Mouse (Mus musculus) kidney, adult 2 months (tissue): ENCODE measurements around the gene Pomt2. TPM values are rescaled to one million over a fixed set of nuclear protein-coding genes. Genes with fewer than 3 reads are reported as not detected.

Source experiments
- DNase-seq: peaks from one replicate; pipeline ENCODE4 v3.0.0; 2021
- H3K27ac ChIP-seq: fragments of 200-500 bp; 2 replicates; pipeline ENCODE4 v1.5.1; 2012; ENCODE audit warnings: low read depth, low read length, control low read depth, inconsistent platforms; ENCODE audit not compliant: insufficient read depth
- H3K27me3 ChIP-seq: fragments of 200-500 bp; replicated peaks from 2 replicates; pipeline ENCODE4 v1.6.1; 2012; ENCODE audit warnings: mild to moderate bottlenecking, moderate library complexity, low read length, inconsistent platforms; ENCODE audit not compliant: control insufficient read depth, insufficient read depth
- H3K36me3 ChIP-seq: fragments of 200-500 bp; 2 replicates; pipeline ENCODE4 v1.6.1; 2012; ENCODE audit warnings: mild to moderate bottlenecking, moderate library complexity, low read length, inconsistent platforms; ENCODE audit not compliant: control insufficient read depth, insufficient read depth
- H3K4me1 ChIP-seq: fragments of 200-500 bp; 2 replicates; pipeline ENCODE4 v1.6.1; 2011; ENCODE audit warnings: low read length; ENCODE audit not compliant: control insufficient read depth, insufficient read depth
- H3K4me3 ChIP-seq: fragments of 200-500 bp; 2 replicates; pipeline ENCODE4 v1.5.1; 2011; ENCODE audit warnings: mild to moderate bottlenecking, low read depth, low read length, control low read depth; ENCODE audit not compliant: insufficient read depth
- CTCF ChIP-seq: fragments of 200-500 bp; conservative IDR thresholded peaks from 2 replicates; pipeline ENCODE4 v1.5.1; 2011; ENCODE audit warnings: low read depth, mild to moderate bottlenecking, control low read depth, low read length, moderate library complexity, mixed read lengths; ENCODE audit not compliant: insufficient read depth, insufficient read length
- POLR2A ChIP-seq: fragments of 200-500 bp; IDR thresholded peaks from one replicate; pipeline ENCODE4 v1.6.1; 2011; ENCODE audit warnings: low read depth, low read length, control low read depth
- WGBS: fragments of 180-500 bp; shearing (Covaris S2); methylation state at CpG from one replicate; pipeline ENCODE4 v1.1.7; 2018; 5-methylcytosine and 5-hydroxymethylcytosine counted together
- polyA plus RNA-seq: library from polyadenylated mRNA; depleted of rRNA; stranded (reverse); fragments of >200 nt; gene quantifications from 2 replicates; pipeline ENCODE4 v1.2.3, GENCODE M21; 2012

The Pomt2 gene
- polyA plus RNA-seq, 1 experiment = 15.9 TPM

- DNase-seq = no peak
- no peak overlapping the region for H3K4me3 ChIP-seq
- TF ChIP-seq POLR2A = no peak
- TF ChIP-seq CTCF = no peak
- no peak overlapping the region for H3K27ac ChIP-seq
- peaks cover 7% of the 10 kb centered on the region; the same call in 1 of the 2 replicates for H3K4me1 ChIP-seq
- no peaks in the 10 kb centered on the region for H3K27me3 ChIP-seq
- WGBS = 63% methylated on average over 6 of the region's 6 CpGs
- H3K36me3 ChIP-seq = no peaks in the 10 kb centered on the region
These were observed 54.1 kb downstream of the Pomt2 start for GRCm38 (mm10) chr12:87093671-87094070.

GRCm38 (mm10) chr12:87093249-87093648, 54.5 kb downstream of the Pomt2 start:
- no peak overlapping the region for H3K4me3 ChIP-seq
- H3K4me1 ChIP-seq = peaks cover 7% of the 10 kb centered on the region; the same call in 1 of the 2 replicates
- no peak overlapping the region for H3K27ac ChIP-seq
- H3K27me3 ChIP-seq = no peaks in the 10 kb centered on the region
- peak; percentile 75 for DNase-seq
- 51% methylated on average over 4 of the region's 4 CpGs for WGBS
- H3K36me3 ChIP-seq = no peaks in the 10 kb centered on the region
- TF ChIP-seq CTCF (no peak), POLR2A (no peak)

- 71% methylated on average over 2 of the region's 2 CpGs for WGBS
These were observed 55.9 kb downstream of the Pomt2 start for GRCm38 (mm10) chr12:87091916-87092315.

GRCm38 (mm10) chr12:87089701-87090100, 58.1 kb downstream of the Pomt2 start:
- TF ChIP-seq POLR2A = no peak
- TF ChIP-seq CTCF = no peak
- no peaks in the 10 kb centered on the region for H3K36me3 ChIP-seq
- H3K27me3 ChIP-seq = no peaks in the 10 kb centered on the region
- DNase-seq = peak; percentile 81
- H3K4me3 ChIP-seq = no peak overlapping the region
- no peak overlapping the region for H3K27ac ChIP-seq
- H3K4me1 ChIP-seq = peaks cover 7% of the 10 kb centered on the region; the same call in 1 of the 2 replicates
- 73% methylated on average over 2 of the region's 2 CpGs for WGBS

More at GRCm38 (mm10) chr12:87091916-87092315, 55.9 kb downstream of the Pomt2 start:
- Histone ChIP-seq H3K36me3 (no peaks in the 10 kb centered on the region), H3K27ac (no peak overlapping the region), H3K27me3 (no peaks in the 10 kb centered on the region), H3K4me1 (peaks cover 7% of the 10 kb centered on the region; the same call in 1 of the 2 replicates), H3K4me3 (no peak overlapping the region)
- no peak for TF ChIP-seq CTCF
- no peak for TF ChIP-seq POLR2A
- no peak for DNase-seq

- H3K27ac ChIP-seq = no peak overlapping the region
- H3K27me3 ChIP-seq = no peaks in the 10 kb centered on the region
- no peak for DNase-seq
- no peaks in the 10 kb centered on the region for H3K36me3 ChIP-seq
- WGBS = 72% methylated on average over 4 of the region's 4 CpGs
- H3K4me1 ChIP-seq = peaks cover 7% of the 10 kb centered on the region; the same call in 1 of the 2 replicates
- TF ChIP-seq POLR2A (no peak), CTCF (no peak)
- H3K4me3 ChIP-seq = no peak overlapping the region
These were observed 58.5 kb downstream of the Pomt2 start for GRCm38 (mm10) chr12:87089255-87089654.

GRCm38 (mm10) chr12:87088331-87088730, 59.4 kb downstream of the Pomt2 start:
- no peak overlapping the region for H3K4me3 ChIP-seq
- no peaks in the 10 kb centered on the region for H3K36me3 ChIP-seq
- no peak overlapping the region for H3K27ac ChIP-seq
- TF ChIP-seq POLR2A (no peak), CTCF (peak; percentile 27; the same call in 1 of the 2 replicates)
- DNase-seq = no peak
- WGBS = 27% methylated on average over 4 of the region's 4 CpGs
- peaks cover 7% of the 10 kb centered on the region; the same call in 1 of the 2 replicates for H3K4me1 ChIP-seq
- no peaks in the 10 kb centered on the region for H3K27me3 ChIP-seq

- no peak for DNase-seq
- Histone ChIP-seq H3K4me3 (no peak overlapping the region), H3K27ac (no peak overlapping the region), H3K4me1 (peaks cover 7% of the 10 kb centered on the region; the same call in 1 of the 2 replicates), H3K27me3 (no peaks in the 10 kb centered on the region), H3K36me3 (no peaks in the 10 kb centered on the region)
- TF ChIP-seq CTCF (no peak), POLR2A (no peak)
- WGBS = 54% methylated on average over 7 of the region's 7 CpGs
These were observed 60.5 kb downstream of the Pomt2 start for GRCm38 (mm10) chr12:87087236-87087635.

- Histone ChIP-seq H3K36me3 (no peaks in the 10 kb centered on the region), H3K27me3 (no peaks in the 10 kb centered on the region), H3K27ac (no peak overlapping the region), H3K4me3 (no peak overlapping the region), H3K4me1 (no peaks in the 10 kb centered on the region)
- peak; percentile 69 for DNase-seq
- WGBS = 63% methylated on average over 8 of the region's 8 CpGs
- TF ChIP-seq CTCF (no peak), POLR2A (no peak)
These were observed 65.0 kb downstream of the Pomt2 start for GRCm38 (mm10) chr12:87082797-87083196.
